Mouse (Mus musculus) left cerebral cortex, adult 2 months (tissue): Measurements from ENCODE around the gene Cox4i1. TPM values are rescaled to one million over a fixed set of nuclear protein-coding genes. Genes with fewer than 3 reads are reported as not detected.

Experiments used
- DNase-seq, 2 experiments: peaks; one replicate each; pipeline ENCODE4 v3.0.0; 2021 to 2022; ENCODE audit warnings: low spot score in 2 of 2, mixed read lengths in 1 of 2; ENCODE audit errors: extremely low spot score in 1 of 2
- H3K27ac ChIP-seq: fragments of 200-600 bp; 2 replicates; pipeline ENCODE4 v1.8.1; 2022
- H3K4me3 ChIP-seq: fragments of 200-600 bp; 2 replicates; pipeline ENCODE4 v1.8.1; 2022
- CTCF ChIP-seq: fragments of 200-600 bp; IDR thresholded peaks from 2 replicates; pipeline ENCODE4 v1.8.1; 2022; ENCODE audit warnings: antibody characterized with exemption, mild to moderate bottlenecking, moderate library complexity
- intact Hi-C: fragments of 180-260 bp; cut with DNase I; formaldehyde crosslinking; loops from one replicate; pipeline ENCODE4 v1.15.1; 2025
- long read RNA-seq, 2 experiments: library from polyadenylated mRNA; stranded (forward); transcript quantifications; one replicate each; pipeline ENCODE4 v2.0.0; 2021; ENCODE audit warnings: borderline mapping rate in 2 of 2
- total RNA-seq, 2 experiments: library from RNA; stranded (reverse); gene quantifications; 2 replicates each; pipeline ENCODE4 v1.2.3; 2021

Cox4i1 gene
- total RNA-seq = 1,000 to 10,000 TPM; 1,050 to 1,086 TPM
- long read RNA-seq, experiment 1, transcript Cox4i1-204 (3 exons, 578 nt) = major isoform, 1,086 of 1,517 reads
- long read RNA-seq, experiment 1, transcript Cox4i1-201 (5 exons, 745 nt) = minor isoform, 401 of 1,517 reads
- long read RNA-seq, experiment 1, partial matches to known transcripts = 16 of 1,517 reads
- long read RNA-seq, experiment 1, other reads (novel, unspliced or antisense) = 11 of 1,517 reads
- long read RNA-seq, experiment 2, transcript Cox4i1-201 (5 exons, 745 nt) = minor isoform, 334 of 965 reads
- long read RNA-seq, experiment 2, transcript Cox4i1-204 (3 exons, 578 nt) = major isoform, 593 of 965 reads
- long read RNA-seq, experiment 2, partial matches to known transcripts = 8 of 965 reads
- long read RNA-seq, experiment 2, other reads (novel, unspliced or antisense) = 21 of 965 reads

GRCm38 (mm10) chr8:120667561-120668373, at the start of gene Cox4i1, which contains the start of gene Gm27021:
TSS of gene Cox4i1 (plus strand) at chr8:120668222.
TSS of gene Gm27021 (minus strand) at chr8:120668079.
- TF ChIP-seq CTCF = no peak; the same call in 1 of the 2 replicates
- intact Hi-C loops = no loop called here
- Histone ChIP-seq H3K4me3 (peak within 1 kb of the TSS; percentile 100), H3K27ac (peak within 1 kb of the TSS; percentile 95)
- DNase-seq = peak; percentile 89 to 92

DNA sequence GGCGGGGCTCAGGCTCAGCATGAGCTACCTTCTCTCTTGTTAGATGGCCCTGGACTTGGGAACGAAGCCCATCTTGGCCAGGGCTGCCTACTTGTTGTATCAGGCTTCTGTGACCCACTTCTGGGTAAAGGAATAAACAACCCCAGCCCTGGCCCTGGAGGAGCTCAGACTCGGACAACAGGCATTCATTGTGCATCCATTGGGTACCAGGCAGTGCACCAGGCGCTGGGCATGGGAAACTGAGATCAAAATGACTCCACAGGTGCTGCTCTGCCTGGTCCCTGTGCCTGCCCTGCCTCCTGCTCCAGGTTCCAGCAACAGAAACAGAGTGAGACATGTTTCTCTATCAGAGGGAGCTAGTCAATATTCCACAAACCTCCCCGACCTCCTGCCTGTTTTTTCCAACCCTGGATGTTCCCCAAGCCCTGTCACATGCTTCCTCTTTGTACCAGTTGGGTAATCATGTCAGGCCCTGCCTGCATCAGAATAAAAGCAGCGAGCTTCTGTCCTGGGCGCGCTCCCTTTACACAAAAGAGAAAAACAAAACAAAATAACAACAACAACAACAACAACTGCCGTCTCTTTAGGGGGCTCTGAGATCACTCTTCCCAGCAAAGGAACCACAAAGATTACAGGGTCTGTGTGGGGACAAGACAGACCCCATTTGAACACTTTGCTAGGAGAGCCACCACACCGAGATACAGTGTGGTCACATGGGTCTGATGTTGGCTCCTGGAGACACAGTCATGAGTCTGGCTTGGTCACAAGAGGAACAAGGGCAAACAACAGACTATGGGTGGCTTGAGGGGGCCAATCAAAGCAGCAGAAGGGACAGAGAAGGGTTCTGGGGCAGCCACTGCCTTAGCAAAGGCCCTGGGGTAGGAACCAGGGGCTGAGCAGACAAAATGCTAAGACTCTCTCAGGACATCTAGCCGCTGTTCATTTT, 48.5 kb upstream of the Cox4i1 start:
- Histone ChIP-seq H3K4me3 (no peak overlapping the region), H3K27ac (peak overlapping the region; percentile 87)
- peak; percentile 21 to 36 for DNase-seq
- intact Hi-C loops = loop anchor here (1.0 kb wide), 1 partner anchor 25 kb away; no protein-coding TSS in a partner anchor
- no peak for TF ChIP-seq CTCF

DNA sequence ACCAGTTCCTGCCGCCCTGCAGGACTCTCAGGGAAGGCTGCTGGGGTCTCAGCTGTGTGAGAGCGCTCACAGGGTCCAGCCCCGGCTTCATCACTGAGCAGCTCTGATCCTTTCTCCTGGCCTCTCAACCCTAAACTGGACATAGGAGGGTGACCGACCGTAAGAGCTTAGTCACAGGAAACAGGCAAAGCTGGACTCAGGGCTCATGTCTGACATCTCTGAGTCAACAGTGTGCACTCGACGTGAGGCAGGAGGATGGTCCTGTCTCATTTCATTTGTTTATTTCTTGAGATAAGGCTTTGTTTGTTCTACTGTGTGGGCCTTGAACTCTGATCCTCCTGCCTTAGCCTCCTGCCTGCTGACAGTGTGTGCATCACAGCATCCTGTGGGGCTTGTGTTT, 47.6 kb upstream of the Cox4i1 start:
- no peak for DNase-seq
- TF ChIP-seq CTCF = no peak
- Histone ChIP-seq H3K4me3 (no peak overlapping the region), H3K27ac (peak overlapping the region; percentile 87)
- intact Hi-C loops = loop anchor here (1.0 kb wide), 1 partner anchor 24 kb away; no protein-coding TSS in a partner anchor

DNA sequence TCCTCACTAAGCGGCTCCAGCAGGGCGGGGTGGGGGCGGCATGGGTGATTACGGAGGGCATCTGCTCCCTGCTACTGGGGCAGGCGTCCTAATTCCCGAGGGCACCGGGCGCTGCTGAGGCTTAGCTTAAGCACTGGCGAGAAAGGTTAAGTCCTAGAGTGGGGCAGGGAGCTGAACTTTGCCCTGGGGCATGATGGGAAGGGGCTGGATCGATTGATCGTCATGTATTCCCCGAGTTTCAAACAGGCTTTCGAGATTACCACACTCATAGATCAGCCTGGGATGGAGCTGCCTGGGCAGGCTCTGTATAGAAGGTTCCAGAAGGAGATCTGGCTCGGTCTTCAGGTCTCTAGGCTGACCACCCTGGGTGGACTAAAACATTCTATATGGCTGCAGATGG, 45.9 kb upstream of the Cox4i1 start:
- Histone ChIP-seq H3K4me3 (no peak overlapping the region), H3K27ac (no peak overlapping the region)
- no peak for TF ChIP-seq CTCF
- DNase-seq = no peak
- intact Hi-C loops = no loop called here

- Histone ChIP-seq H3K4me3 (no peak overlapping the region), H3K27ac (no peak overlapping the region)
- TF ChIP-seq CTCF = no peak
- intact Hi-C loops = no loop called here
- no peak for DNase-seq
Observed at GRCm38 (mm10) chr8:120623608-120624007, 44.4 kb upstream of the Cox4i1 start.

- Histone ChIP-seq H3K27ac (no peak overlapping the region), H3K4me3 (no peak overlapping the region)
- intact Hi-C loops = no loop called here
- no peak for TF ChIP-seq CTCF
- DNase-seq = no peak
Observed at GRCm38 (mm10) chr8:120626461-120626860, 41.6 kb upstream of the Cox4i1 start.

- no peak for TF ChIP-seq CTCF
- DNase-seq = no peak
- H3K27ac ChIP-seq = no peak overlapping the region
- intact Hi-C loops = no loop called here
- no peak overlapping the region for H3K4me3 ChIP-seq
Observed at GRCm38 (mm10) chr8:120627298-120627697, 40.7 kb upstream of the Cox4i1 start.

GRCm38 (mm10) chr8:120630031-120630430, 38.0 kb upstream of the Cox4i1 start:
- TF ChIP-seq CTCF = no peak

GRCm38 (mm10) chr8:120630848-120631247, 37.2 kb upstream of the Cox4i1 start:
- H3K4me3 ChIP-seq = no peak overlapping the region
- intact Hi-C loops = no loop called here
- TF ChIP-seq CTCF = no peak
- H3K27ac ChIP-seq = 0 out of 2 replicates have a peak overlapping the region, but pooled peaks have one; percentile 11
- no peak for DNase-seq

More at GRCm38 (mm10) chr8:120630031-120630430, 38.0 kb upstream of the Cox4i1 start:
- Histone ChIP-seq H3K4me3 (no peak overlapping the region), H3K27ac (no peak overlapping the region)
- no peak for DNase-seq
- intact Hi-C loops = no loop called here

DNA sequence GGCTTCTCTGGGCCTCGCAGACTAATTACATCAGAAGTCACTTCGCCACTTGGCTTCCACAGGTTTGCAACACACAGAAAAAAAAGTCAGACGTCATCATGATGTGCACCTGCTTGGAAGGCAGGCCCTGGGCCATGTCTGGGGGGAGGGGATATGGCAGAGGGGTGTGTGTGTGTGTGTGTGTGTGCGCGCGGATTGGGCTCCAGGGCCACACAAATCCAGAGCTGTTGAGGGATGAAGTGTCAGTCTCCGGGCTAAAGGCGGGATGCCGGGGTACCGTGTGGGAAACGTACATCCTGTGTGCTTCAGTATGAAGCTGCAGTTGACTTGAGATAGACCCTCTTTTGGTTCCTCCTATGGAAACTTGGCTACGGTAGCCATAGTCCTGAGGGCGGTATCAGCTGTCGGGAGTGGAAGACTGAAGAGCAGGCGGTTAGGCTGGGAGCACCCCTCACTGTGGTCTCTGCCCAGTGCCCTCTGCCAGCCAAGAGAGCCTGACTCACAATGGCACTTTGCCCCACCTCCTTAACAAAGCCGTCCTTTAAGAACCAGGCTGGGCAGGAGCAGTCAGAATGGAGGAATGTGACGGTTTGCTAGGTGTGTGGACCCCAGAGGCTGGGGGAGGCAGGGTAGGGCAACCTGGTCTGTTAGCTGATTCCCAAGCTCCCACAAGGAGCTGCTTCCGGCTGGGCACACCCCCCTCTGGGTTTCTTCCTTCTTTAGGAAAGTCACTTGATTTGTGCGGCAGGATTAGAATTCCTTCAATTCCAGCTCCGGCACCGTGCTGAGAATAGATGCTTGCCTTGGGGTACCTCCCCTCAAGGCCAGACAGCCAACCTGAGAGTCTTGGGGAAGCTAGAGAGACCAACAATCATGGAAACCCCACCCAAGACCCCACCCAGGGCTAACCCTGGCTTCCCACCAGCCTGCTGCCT, 36.3 kb upstream of the Cox4i1 start:
- no peak for TF ChIP-seq CTCF
- Histone ChIP-seq H3K4me3 (no peak overlapping the region), H3K27ac (peak overlapping the region; percentile 11; the same call in 1 of the 2 replicates)
- DNase-seq = peak in 1 of 2 experiments; percentile 36
- intact Hi-C loops = no loop called here
